Mouse (Mus musculus): ENCODE measurements around the gene Cipc.

DNA sequence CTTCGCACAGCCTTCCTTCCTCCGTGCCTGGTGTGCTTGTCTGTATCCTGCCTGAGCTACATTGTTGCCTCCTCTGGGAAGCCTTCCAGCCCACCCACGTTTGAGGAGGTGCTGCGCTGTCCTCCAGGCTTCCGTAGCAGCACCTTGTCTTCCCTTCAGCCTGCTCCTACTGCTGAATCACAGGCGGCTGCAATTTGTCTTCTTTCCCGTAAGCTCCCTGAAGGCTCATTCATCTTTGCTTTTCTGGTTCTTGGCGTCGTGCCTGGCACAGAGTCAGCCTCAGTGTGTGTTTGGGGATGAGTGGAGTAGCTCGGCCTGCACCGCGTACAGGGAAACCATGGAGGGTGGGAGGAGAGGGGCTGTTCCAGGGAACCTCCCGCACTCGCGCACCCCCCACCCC is 31.0 kb downstream of the Cipc start:
- TF ChIP-seq GATA1 (IDR thresholded peaks at IDR 0.05; ENCODE audit: low read length) = no peak
- TF ChIP-seq TAL1 (IDR thresholded peaks at IDR 0.05; ENCODE audit: low read length) = no peak
